Mouse (Mus musculus) embryonic fibroblast, embryonic 13.5 days (primary cell): ENCODE data around the gene Cavin1.

Experiments used
- CTCF ChIP-seq: IDR thresholded peaks from 2 replicates; pipeline ENCODE4 v1.5.1; 2011; ENCODE audit warnings: mild to moderate bottlenecking, control low read depth, low read length, moderate library complexity, borderline replicate concordance; ENCODE audit not compliant: insufficient read depth
- POLR2A ChIP-seq: IDR thresholded peaks from 2 replicates; pipeline ENCODE4 v1.6.1; 2011; ENCODE audit warnings: low read depth, mild to moderate bottlenecking, control low read depth, low read length, moderate library complexity

DNA sequence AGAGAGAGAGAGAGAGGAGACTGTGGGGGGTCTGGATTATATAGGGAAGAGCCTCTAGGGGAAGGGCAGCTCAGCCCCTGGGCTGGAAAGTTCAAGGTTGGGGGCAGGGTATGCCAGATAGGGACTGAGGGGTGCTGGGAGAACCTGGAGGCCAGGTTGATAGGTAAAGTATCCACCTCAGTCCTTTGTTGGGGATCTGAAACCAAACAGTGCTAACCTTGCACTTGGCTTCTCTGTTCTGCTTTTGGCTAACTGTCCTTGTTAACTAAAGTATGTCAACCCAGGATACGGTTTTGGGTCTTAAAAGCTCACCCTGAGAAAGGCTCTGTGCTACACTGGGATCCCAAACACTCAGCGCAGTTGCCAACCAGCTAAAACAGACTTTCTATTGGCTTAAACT, 19.0 kb upstream of the Cavin1 start:
- TF ChIP-seq POLR2A (no peak), CTCF (no peak)
